Mouse (Mus musculus) erythroblast, embryonic 14.5 days (primary cell): ENCODE measurements around the gene Dbn1.

ENCODE experiments used
- GATA1 ChIP-seq: IDR thresholded peaks from 2 replicates; pipeline ENCODE4 v1.6.1; 2012; ENCODE audit warnings: low read length, inconsistent platforms, mixed read lengths
- TAL1 ChIP-seq: IDR thresholded peaks from 3 replicates; pipeline ENCODE4 v1.6.1; 2012; ENCODE audit warnings: low read length, inconsistent platforms, mixed read lengths

- TF ChIP-seq GATA1 (no peak), TAL1 (no peak)
These were observed 14.5 kb upstream of the Dbn1 start for GRCm38 (mm10) chr13:55502405-55502804.
